Mouse (Mus musculus): Measurements from ENCODE around the gene Ppcdc.

Ppcdc gene

GRCm38 (mm10) chr9:57351277-57351676 is 88.6 kb downstream of the Ppcdc start:
- no peak for DNase-seq

- no peak for DNase-seq
These were observed 94.0 kb downstream of the Ppcdc start for GRCm38 (mm10) chr9:57345902-57346301.

GRCm38 (mm10) chr9:57343752-57344151 is 96.2 kb downstream of the Ppcdc start:
- DNase-seq: no peak

GRCm38 (mm10) chr9:57342906-57343474 is 96.9 kb downstream of the Ppcdc start:
- no peak for DNase-seq

GRCm38 (mm10) chr9:57342186-57342585 is 97.7 kb downstream of the Ppcdc start:
- DNase-seq: no peak

- no peak for DNase-seq
These were observed 99.6 kb downstream of the Ppcdc start for GRCm38 (mm10) chr9:57340361-57340760.

GRCm38 (mm10) chr9:57339577-57340210 is 100.2 kb downstream of the Ppcdc start:
- DNase-seq: no peak

- DNase-seq: no peak
These were observed 101.2 kb downstream of the Ppcdc start for GRCm38 (mm10) chr9:57338706-57339105.

Measured in kidney, postnatal 14 days (tissue).